Mouse (Mus musculus) kidney, embryonic 15.5 days (tissue): ENCODE measurements at regions not wholly inside any gene's neighbourhood (a gene's known extent, or its start where the extent isn't known, plus 50 kb on each side); places are given as distances from the start of the nearest gene placed in this dataset.
A peak's percentile ranks its signal among the peaks of the same experiment; 100 is the strongest.

Experiments used
- ATAC-seq: fragments of 200-750 bp; cut with Nextera tagmentation; replicated peaks from 2 replicates; pipeline ENCODE4 v1.8.0; 2017; ENCODE audit warnings: moderate TSS enrichment; ENCODE audit not compliant: low FRiP score
- H3K27ac ChIP-seq: fragments of 300-500 bp; sonication (generic); 2 replicates; pipeline ENCODE4 v1.5.1; 2015; ENCODE audit warnings: mild to moderate bottlenecking, inconsistent platforms
- H3K27me3 ChIP-seq: fragments of 300-500 bp; sonication (generic); 2 replicates; pipeline ENCODE4 v1.6.1; 2015; ENCODE audit warnings: inconsistent platforms
- H3K36me3 ChIP-seq: fragments of 300-500 bp; sonication (generic); 2 replicates; pipeline ENCODE4 v1.6.1; 2015; ENCODE audit warnings: inconsistent platforms
- H3K4me1 ChIP-seq: fragments of 300-500 bp; sonication (generic); 2 replicates; pipeline ENCODE4 v1.6.1; 2015; ENCODE audit warnings: inconsistent platforms
- H3K4me2 ChIP-seq: fragments of 300-500 bp; sonication (generic); 2 replicates; pipeline ENCODE4 v1.6.1; 2015; ENCODE audit warnings: moderate library complexity, mild to moderate bottlenecking, inconsistent platforms
- H3K4me3 ChIP-seq: fragments of 300-500 bp; sonication (generic); replicated peaks from 2 replicates; pipeline ENCODE4 v1.5.1; 2015; ENCODE audit warnings: mild to moderate bottlenecking, inconsistent platforms
- H3K9ac ChIP-seq: fragments of 300-500 bp; sonication (generic); 2 replicates; pipeline ENCODE4 v1.6.1; 2015; ENCODE audit warnings: mild to moderate bottlenecking, inconsistent platforms
- H3K9me3 ChIP-seq: fragments of 300-500 bp; sonication (generic); replicated peaks from 2 replicates; pipeline ENCODE4 v1.6.1; 2016; ENCODE audit warnings: inconsistent platforms
- WGBS: fragments of 180-500 bp; shearing (Covaris S2); methylation state at CpG from one replicate; pipeline ENCODE4 v1.1.7; 2015; ENCODE audit warnings: mixed read lengths; 5-methylcytosine and 5-hydroxymethylcytosine counted together

DNA sequence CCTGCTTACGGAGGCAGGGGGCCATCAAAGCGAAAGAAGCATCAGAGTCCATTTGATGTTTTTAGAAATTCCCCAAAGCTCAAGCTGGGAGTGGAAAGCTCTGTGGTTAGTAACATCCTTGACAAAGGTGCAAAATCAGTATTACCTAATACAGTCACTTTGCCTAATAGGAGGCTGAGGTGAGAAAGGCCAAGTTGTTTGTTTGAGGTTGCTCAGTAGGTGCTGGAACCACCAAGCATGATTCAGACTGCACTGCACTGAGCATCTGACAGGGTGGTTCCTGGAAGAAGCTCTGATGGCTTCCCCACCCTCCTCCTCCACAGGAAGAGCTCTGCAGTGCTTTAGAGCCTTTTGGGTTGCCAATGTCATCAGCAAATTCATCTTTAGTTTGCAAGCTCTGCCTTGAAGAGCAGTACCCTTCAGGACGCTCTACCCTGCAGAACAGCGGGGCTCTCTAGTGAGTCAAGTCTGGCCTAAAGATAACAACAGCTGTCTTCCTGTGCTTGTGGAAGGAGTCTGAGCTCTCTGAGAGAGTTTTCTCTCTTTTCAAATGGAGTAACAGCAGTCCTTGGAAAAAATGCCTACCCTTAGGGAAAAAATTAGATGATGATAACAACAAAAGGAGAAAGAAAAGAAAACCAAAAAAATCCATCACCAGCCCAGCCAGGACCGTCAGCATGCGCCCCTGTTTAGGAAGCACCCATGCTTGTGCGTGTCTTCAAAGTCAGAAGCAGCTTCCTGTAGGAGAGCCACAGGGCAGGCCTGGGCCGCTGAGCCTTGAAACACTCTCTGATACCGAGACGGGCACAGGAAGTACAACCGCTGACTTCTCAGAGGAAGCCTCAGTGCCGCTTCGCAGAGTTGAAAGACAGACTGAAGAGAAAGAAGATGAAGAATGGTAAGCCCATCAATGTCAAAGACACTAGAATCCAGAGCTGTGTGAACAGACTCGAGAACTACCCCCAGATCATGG, 75.6 kb upstream of the Sp4 start:
- no peak overlapping the region for H3K27ac ChIP-seq
- H3K4me3 ChIP-seq: no peak overlapping the region
- H3K27me3 ChIP-seq: no peaks in the 10 kb centered on the region
- H3K4me1 ChIP-seq: no peaks in the 10 kb centered on the region
- no peak overlapping the region for H3K9ac ChIP-seq
- ATAC-seq: no peak
- WGBS: 68% methylated on average over 14 of the region's 14 CpGs
- no peaks in the 10 kb centered on the region for H3K9me3 ChIP-seq
- no peak overlapping the region for H3K4me2 ChIP-seq
- no peaks in the 10 kb centered on the region for H3K36me3 ChIP-seq

DNA sequence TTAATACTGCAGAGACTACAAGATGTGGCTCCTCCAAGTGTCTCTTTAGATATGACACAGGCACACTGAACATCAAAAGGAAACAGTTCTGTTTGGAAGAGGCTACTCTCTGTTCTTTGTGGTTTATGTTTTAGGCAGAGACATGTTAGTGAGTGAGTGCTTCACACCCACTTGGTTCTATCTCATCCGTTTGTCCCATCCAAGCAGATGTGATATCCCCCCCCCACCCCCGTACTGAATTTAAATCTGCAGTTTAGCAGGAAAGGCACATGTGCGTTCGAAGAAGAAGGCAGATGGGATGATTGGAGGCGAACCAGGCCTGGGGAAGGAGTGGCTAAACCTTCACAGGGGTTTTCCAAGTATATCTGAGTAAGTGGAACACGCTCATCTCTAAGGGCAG, 72.0 kb upstream of the Sp4 start:
- H3K9ac ChIP-seq: no peak overlapping the region
- no peak overlapping the region for H3K27ac ChIP-seq
- no peaks in the 10 kb centered on the region for H3K4me1 ChIP-seq
- no peaks in the 10 kb centered on the region for H3K27me3 ChIP-seq
- WGBS: 81% methylated on average over 6 of the region's 6 CpGs
- no peak overlapping the region for H3K4me2 ChIP-seq
- no peak for ATAC-seq
- no peaks in the 10 kb centered on the region for H3K36me3 ChIP-seq
- H3K4me3 ChIP-seq: no peak overlapping the region
- no peaks in the 10 kb centered on the region for H3K9me3 ChIP-seq

DNA sequence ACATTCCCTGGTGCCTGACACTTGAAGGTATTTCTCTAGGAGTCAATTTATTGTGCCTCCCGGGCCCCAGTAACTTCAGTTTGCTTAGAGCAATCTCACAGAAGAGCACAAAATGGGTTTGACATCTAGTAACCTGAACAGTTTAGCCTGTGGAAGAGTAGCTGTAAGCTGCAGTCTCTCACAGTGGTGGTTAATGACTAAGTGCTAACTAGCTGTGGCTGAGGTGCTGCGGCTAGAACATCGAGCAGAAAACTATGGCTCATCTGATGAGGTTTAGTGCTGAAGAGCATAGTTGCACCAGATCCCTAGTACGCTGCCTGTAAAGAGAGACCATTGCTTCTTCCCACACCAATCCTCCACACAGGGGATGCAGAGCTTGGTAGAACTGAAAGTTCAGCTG, 70.7 kb upstream of the Sp4 start:
- no peak for ATAC-seq
- WGBS: 68% methylated on average over 4 of the region's 4 CpGs
- Histone ChIP-seq H3K9me3 (no peaks in the 10 kb centered on the region), H3K4me1 (peaks cover 6% of the 10 kb centered on the region; the same call in 1 of the 2 replicates), H3K27ac (no peak overlapping the region), H3K9ac (no peak overlapping the region), H3K36me3 (no peaks in the 10 kb centered on the region), H3K4me3 (no peak overlapping the region), H3K27me3 (no peaks in the 10 kb centered on the region), H3K4me2 (no peak overlapping the region)

- Histone ChIP-seq H3K27me3 (no peaks in the 10 kb centered on the region), H3K4me2 (no peak overlapping the region), H3K36me3 (no peaks in the 10 kb centered on the region), H3K9me3 (no peaks in the 10 kb centered on the region), H3K4me1 (peaks cover 6% of the 10 kb centered on the region; the same call in 1 of the 2 replicates), H3K27ac (no peak overlapping the region), H3K9ac (no peak overlapping the region), H3K4me3 (no peak overlapping the region)
- WGBS: 47% methylated on average over 10 of the region's 10 CpGs
- peak; percentile 52; the same call in 1 of the 2 replicates for ATAC-seq
Observed at GRCm38 (mm10) chr12:118367307-118368076, 66.3 kb upstream of the Sp4 start.

DNA sequence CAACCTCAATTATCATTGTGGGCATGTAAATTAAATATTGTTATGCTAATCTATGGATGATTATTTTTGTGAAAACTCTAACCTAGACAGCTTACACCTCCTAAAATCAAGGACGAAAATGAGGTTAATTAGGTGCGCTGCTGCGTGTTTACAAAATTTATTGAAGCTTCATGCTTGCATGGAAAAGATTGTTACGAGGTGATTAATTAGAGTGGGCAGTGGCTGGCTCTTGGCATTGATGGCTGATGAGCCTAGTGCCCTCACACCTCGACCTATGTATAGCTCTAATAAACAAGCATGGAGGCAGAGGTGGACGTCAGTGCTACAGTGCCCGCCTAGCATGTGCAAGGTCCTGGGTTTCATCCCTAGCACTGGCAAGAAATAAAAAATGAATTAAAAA, 51.6 kb upstream of the Sp4 start:
- Histone ChIP-seq H3K9ac (no peak overlapping the region), H3K27me3 (no peaks in the 10 kb centered on the region), H3K4me1 (no peaks in the 10 kb centered on the region), H3K9me3 (no peaks in the 10 kb centered on the region), H3K4me2 (no peak overlapping the region), H3K27ac (no peak overlapping the region), H3K4me3 (no peak overlapping the region), H3K36me3 (no peaks in the 10 kb centered on the region)
- no peak for ATAC-seq
- WGBS: 65% methylated on average over 7 of the region's 7 CpGs

DNA sequence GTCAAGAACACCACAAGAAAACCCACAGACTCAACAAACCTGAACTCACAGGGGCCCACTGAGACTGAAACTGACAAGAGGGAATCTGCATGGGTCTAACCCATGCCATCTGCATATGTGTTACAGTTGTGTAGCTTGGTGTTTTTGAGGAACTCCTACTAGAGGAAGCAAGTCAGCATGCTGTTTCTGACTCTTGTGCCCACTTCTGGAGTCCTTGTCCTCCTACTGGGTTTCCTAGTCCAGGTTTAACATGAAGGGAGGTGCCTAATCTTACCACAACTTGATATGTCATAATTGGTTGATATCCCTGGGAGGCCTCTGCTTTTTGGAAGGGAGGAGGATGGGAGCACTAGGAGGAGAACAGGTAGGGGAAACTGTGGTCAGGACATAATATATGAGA, 50.2 kb upstream of the Sp4 start:
- Histone ChIP-seq H3K9me3 (no peaks in the 10 kb centered on the region), H3K4me1 (no peaks in the 10 kb centered on the region), H3K4me3 (no peak overlapping the region), H3K36me3 (no peaks in the 10 kb centered on the region), H3K27ac (no peak overlapping the region), H3K27me3 (no peaks in the 10 kb centered on the region), H3K4me2 (no peak overlapping the region), H3K9ac (no peak overlapping the region)
- no peak for ATAC-seq
